In genomic region chrX:20425839-20426449, GRCm38 (mm10) we compare ENCODE assay signal across 8 mouse cellular contexts. TPM values are rescaled to one million over a fixed set of nuclear protein-coding genes. Genes with fewer than 3 reads are reported as not detected.
A peak's percentile ranks its signal among the peaks of the same experiment; 100 is the strongest.
DNase-seq lines count a peak whose midpoint lies in the region; ATAC-seq and TF ChIP-seq lines count a peak whose summit lies in the region.

No protein-coding gene starts in this region.

- H3K4me1 ChIP-seq in heart, embryonic 10.5 days = no peaks in the 10 kb centered on the region
- H3K4me1 ChIP-seq in lung, embryonic 16.5 days (replicated peaks; ENCODE audit: control insufficient read depth, insufficient read depth, low read length) = no peaks in the 10 kb centered on the region
- H3K4me1 ChIP-seq in olfactory bulb, adult 2 months (ENCODE audit: control insufficient read depth, insufficient read depth, low read length) = no peaks in the 10 kb centered on the region

- peaks cover 5% of the 10 kb centered on the region; the same call in 1 of the 2 replicates for H3K36me3 ChIP-seq in heart, embryonic 10.5 days
- H3K36me3 ChIP-seq in lung, embryonic 16.5 days (ENCODE audit: control insufficient read depth, insufficient read depth, low read length) = no peaks in the 10 kb centered on the region

- no peaks in the 10 kb centered on the region for H3K9me3 ChIP-seq in heart, embryonic 10.5 days
- H3K9me3 ChIP-seq in lung, embryonic 16.5 days (ENCODE audit: control insufficient read depth, low read length) = no peaks in the 10 kb centered on the region

- no peak for TF ChIP-seq POLR2A in olfactory bulb, adult 2 months (IDR thresholded peaks at IDR 0.05; ENCODE audit: insufficient read depth, low read depth, low read length)

- TF ChIP-seq CTCF in olfactory bulb, adult 2 months (IDR thresholded peaks at IDR 0.05; ENCODE audit: insufficient read depth, low read depth, low read length) = no peak

- peak overlapping the region; percentile 72 for H3K4me3 ChIP-seq in heart, embryonic 10.5 days
- H3K4me3 ChIP-seq in lung, embryonic 16.5 days (ENCODE audit: low read length) = peak overlapping the region; percentile 65
- H3K4me3 ChIP-seq in olfactory bulb, adult 2 months (ENCODE audit: insufficient read depth, low read depth, low read length) = peak overlapping the region; percentile 92

- peak overlapping the region; percentile 93 for H3K27ac ChIP-seq in heart, embryonic 10.5 days
- peak overlapping the region; percentile 72 for H3K27ac ChIP-seq in lung, embryonic 16.5 days (ENCODE audit: low read length)
- H3K27ac ChIP-seq in olfactory bulb, adult 2 months (ENCODE audit: insufficient read depth, low read depth, low read length) = peak overlapping the region; percentile 80

- H3K27me3 ChIP-seq in heart, embryonic 10.5 days (ENCODE audit: insufficient read depth, poor library complexity, severe bottlenecking) = no peaks in the 10 kb centered on the region
- H3K27me3 ChIP-seq in lung, embryonic 16.5 days (ENCODE audit: control insufficient read depth, insufficient read depth, low read depth, low read length) = no peaks in the 10 kb centered on the region

- H3K4me2 ChIP-seq in lung, embryonic 16.5 days (ENCODE audit: low read depth, low read length) = peak overlapping the region; percentile 58

- peak; percentile 41; the same call in 1 of the 2 replicates for ATAC-seq in lung, embryonic 16.5 days (ENCODE audit: low read depth)

- peak overlapping the region; percentile 74 for H3K9ac ChIP-seq in lung, embryonic 16.5 days (ENCODE audit: low read length)

- DNase-seq in CD4-positive, CD25-positive, alpha-beta regulatory T cell, adult 2 months (ENCODE audit: low read depth, low spot score) = peak; percentile 21
- DNase-seq in adrenal gland, adult 18-20 months (ENCODE audit: low spot score in 2 of 2) = peak; percentile 21 to 33
- peak; percentile 35 for DNase-seq in embryo, embryonic 10.5 days (ENCODE audit: low spot score)
- DNase-seq in heart, embryonic 10.5 days (ENCODE audit: low spot score) = peak; percentile 79
- peak; percentile 24 for DNase-seq in kidney, adult 9 months
- peak; percentile 41 for DNase-seq in thymus, postnatal 14 days

- WGBS in heart, embryonic 10.5 days = 16% methylated on average over 48 of the region's 51 CpGs
- 14% methylated on average over 29 of the region's 51 CpGs for WGBS in lung, embryonic 16.5 days
- 21% methylated on average over 48 of the region's 51 CpGs for WGBS in olfactory bulb, adult 2 months

RNA-seq across cellular contexts. Expression of gene Jade3, which starts 0.5 kb away (rescaled TPM):
- 1 to 10 TPM; 3.0 to 3.4 TPM for total RNA-seq in adrenal gland, adult 18-20 months (2021)
- polyA plus RNA-seq in heart, embryonic 10.5 days (2016; fragmentation: Nextera tagmentation; extraction: Ambion mirVana) = 8.5 and 10.9 TPM in 2 replicates
- 12.1 and 12.9 TPM in 2 replicates for polyA plus RNA-seq in lung, embryonic 16.5 days (2015; fragmentation: Nextera tagmentation; extraction: Ambion mirVana)
- polyA plus RNA-seq in olfactory bulb, adult 2 months (2012; ENCODE audit: insufficient read depth, insufficient read length, low replicate concordance, missing spikeins) = not detected in 2 replicates

Comparison
In these comparisons a context has a peak if more than half of its experiments do, and no peak if none do; other contexts are left out.
1. Peak in every context shown above with its lines: DNase-seq, ATAC-seq, H3K4me3 ChIP-seq and H3K27ac ChIP-seq.
2. DNase-seq: peak in every context shown above with its lines; median percentile 79 in heart, embryonic 10.5 days; 41 in thymus, postnatal 14 days; 35 in embryo, embryonic 10.5 days; 27 in adrenal gland, adult 18-20 months; 24 in kidney, adult 9 months; 21 in CD4-positive, CD25-positive, alpha-beta regulatory T cell, adult 2 months.